Mouse (Mus musculus): ENCODE results near the gene Serpinb6a.
A peak's percentile ranks its signal among the peaks of the same experiment; 100 is the strongest.
"Not testable (repeated sequence)": the region's sequence is repeated elsewhere in the genome, so short reads cannot be mapped to it uniquely, and the experiment has no call there.

Serpinb6a gene

DNA sequence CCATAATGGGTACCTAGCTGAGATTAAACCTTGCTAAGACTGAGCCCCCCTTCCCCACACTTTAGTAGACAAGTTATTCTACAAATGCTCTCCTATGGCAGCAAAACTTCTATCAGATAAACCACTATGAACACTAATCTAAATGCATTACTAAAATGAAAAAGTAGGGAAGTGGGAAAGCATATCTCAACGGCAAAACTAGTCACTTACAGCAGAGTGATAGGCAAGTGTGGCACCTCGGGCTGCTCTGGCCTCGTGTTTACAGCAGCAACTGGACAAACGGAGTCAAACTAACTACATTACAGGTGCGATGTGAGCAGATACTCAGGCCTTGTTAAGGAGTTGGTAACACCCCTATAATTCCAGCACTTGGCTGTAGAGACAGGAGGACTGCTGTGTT is 13.0 kb downstream of the Serpinb6a start:
- DNase-seq (ENCODE audit: extremely low spot score), result no peak

DNA sequence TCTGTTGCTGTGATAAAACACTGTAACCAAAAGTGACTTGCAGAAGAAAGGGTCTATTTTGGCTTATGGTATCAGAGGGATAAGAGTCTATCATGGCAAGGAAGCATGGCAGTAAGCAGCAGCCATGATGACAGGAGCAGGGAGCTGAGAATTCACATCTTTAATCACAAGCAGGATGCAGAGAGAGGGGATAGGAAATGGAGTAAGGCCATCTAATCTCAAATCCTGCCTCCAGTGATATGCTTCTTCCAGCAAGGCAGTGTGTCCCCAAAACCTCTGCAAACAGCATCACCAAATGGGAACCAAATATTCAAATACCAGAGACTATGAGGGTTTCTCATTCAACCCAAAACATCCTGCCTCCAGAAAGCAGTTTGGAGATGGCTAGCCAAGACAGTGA is 36.0 kb downstream of the Serpinb6a start:
- DNase-seq (ENCODE audit: extremely low spot score), result no peak

DNA sequence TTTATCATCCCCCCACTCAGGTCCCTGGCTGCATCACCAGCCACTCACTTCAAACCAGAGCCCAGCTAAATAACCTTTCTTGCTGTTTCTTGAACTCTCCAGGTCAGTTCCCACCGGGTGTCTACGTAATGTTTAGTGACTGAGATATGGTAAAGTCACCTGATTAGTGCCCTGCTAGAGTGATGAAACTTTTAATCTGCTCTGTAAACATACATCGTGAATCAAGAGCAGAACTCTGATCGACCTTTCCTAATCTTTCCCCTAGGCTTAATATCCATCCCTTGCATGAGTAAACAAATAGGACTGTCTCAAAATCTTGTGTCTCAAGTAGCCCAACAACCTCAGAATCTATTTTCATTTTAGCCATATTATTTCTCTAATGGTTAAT is 36.6 kb downstream of the Serpinb6a start:
- DNase-seq (ENCODE audit: extremely low spot score), result no peak

DNA sequence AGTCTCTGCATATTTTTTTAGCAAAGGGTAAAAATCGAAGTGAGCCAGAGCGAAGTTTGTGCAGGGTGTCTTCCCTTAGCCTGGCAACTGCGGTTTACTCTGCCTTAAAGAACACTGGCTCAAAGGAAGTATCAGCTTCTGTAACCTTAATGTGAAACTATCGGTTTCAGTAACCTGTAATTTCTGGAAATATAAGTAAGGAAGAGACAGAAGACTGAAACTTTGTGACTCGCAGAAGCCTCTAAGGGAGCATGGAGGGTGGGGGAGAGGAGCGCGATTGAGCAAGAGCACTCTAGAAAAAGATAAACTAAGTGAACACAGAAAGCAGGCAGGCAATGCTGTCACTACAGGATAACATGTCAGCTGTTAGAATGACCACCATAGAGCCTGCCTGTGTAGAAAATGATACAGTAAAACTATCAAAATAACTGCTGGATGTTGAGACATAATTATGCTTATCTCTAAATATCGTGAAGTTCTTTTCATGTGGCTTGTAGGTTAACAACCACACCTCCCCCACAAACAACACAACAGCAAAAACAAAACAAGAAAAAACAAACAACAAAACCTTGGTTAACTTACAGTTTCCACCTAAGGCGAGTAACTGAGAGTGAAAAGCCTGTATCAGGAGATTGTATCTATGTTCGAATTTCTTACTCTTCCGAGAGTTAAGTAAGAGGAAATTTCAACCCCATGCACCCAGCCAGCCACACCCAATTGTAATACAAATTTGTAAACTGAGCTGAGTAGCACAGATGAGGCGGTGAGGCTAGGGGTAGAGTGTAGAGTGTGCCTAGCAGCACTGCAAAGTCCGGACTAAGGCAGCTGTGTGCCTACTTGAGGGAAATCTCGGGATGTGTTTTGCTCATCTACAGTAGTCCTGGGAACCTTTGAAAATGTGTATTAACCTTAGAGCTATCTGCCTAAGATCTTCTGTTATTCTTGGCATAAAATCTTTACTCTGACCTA is 37.3 kb downstream of the Serpinb6a start:
- DNase-seq (ENCODE audit: extremely low spot score), result no peak

DNA sequence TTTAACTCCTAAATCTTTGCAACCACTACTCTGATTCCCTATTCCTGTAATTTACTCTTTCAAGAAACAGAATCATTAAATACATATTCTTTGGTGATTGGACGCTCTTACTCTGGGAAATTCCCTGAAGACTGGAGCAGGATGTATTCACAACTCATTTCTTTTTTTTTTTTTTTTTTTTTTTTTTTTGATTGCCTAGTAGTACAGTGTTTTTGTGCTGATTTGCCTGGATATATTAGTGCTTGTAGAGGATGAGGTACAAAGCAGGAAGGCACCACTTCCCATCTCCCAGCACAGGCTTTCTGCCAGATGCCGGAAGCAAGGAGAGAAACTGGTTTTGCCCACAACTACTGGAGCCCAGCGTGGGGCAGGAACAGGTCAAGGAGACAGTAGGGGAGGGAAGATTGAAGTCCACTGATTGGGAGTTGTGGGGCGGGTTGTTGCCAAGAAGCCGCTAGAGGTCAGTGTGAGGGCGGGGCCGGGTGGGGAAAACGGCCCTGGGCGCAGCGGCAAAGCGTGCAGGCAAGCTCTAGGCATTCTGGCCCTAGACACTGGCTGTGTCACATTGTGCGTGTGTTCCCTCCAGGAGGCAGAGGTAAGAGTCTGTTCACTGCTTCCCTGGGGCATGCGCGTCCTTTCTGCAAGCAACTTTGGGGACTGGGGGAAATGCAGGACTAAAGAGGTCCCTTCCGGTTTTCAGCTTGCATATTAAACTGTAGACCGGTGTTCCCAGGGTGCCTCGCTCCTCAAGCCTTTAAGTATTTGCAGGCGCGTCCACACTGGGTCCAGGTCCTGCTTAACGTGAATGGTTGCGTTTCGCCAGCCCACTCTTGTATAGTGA is 38.2 kb downstream of the Serpinb6a start, which contains the start of gene Nqo2:
Gene Nqo2, plus strand, starts transcription at position 482 of the 841 bp plus-strand sequence.
- peak; percentile 89 for DNase-seq (ENCODE audit: extremely low spot score)

DNA sequence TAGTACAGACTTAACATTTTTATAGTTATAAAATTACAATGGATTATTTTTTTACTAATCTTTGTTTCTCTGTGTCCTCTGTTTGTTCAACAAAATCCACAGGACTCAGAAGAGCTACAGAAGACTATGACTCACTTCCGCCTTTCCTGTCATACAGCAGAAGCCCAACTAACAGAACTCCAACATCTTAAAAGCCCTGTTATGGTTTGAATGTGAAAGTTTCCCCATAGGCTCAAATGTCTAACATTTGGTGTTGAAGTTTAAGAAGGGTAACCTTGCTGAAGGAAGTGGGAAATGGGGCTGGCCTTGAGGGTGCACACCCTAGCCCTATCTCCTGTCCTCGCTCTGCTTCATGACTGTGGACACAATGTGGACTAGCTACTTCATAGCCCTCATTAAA is 42.8 kb downstream of the Serpinb6a start:
- DNase-seq (ENCODE audit: extremely low spot score), result no peak

DNA sequence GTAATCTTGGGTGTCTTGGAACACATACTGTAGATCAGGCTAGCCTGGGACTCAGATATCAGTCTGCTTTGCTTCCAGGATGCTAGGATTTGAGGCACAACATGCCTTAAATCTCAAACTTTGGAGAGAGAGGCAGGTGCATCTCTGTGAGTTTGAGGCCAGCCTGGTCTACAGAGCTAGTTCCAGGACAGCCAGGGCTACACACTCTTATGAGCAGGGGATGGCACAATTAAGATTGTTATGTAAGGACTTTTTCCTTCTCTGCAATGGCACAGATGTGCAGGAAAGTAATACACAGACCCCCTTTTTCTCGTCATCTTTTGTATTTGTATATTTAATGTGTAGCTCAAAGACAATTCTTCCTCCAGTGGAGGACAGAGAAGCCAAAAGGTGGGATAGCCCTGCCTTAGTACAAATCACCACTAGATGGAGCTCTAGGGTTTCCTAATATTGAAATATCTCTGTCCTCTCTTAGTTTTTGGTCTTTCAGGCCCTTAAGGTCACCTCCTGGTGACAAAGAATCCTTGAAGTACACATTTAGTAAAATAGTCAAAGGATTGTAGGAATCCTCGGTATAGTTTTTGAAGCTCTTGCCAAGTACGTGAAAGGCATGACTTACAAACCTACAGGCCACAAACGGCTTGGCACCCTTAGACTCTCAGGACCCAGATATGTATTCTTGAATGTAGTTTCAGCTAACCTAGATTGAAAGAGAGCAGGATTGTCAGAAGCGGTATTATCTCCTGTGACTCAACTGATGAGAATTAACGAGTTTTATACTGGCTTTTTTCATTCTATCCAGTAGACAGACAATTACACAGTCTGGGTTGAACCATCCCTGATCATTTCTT is 45.8 kb downstream of the Serpinb6a start:
- peak; percentile 57 for DNase-seq (ENCODE audit: extremely low spot score)

DNA sequence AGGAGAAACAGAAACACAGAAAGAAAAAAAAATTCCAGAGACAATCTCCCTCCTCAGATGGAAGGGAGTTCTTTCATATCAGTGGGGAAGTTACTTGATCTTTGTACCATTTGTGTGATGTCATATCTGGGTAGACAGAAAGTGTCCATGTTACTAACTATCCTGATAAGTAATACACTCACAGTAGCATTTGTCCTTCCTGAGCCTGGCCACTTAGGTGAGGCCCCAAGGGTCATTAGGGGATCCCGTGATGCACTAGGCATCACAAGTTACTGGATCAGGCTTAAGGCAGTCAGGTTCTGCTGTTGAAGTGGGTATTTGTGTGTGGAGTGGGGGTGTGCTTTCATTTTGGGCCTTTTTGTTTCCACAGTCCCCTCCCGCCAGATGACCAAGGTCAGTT is 49.6 kb downstream of the Serpinb6a start:
- no peak for DNase-seq (ENCODE audit: extremely low spot score)

DNA sequence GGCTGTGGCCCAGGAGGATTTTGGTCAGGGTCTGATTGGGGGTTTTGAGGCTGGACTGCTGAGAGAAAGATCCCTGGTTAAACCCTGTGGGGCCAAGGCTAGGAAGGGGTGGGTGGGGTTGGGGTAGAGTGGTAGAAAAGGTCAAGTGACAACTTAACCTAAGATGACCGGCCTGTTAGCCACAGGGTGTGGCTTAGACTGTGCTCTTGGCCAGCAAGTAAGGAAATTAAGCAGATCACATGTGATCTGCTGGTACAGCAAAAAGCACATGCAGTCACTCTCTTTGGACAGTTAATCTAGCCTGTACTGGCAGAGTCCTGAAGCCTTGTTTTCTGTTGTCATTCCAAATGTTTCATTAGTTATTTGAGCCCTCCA is 50.5 kb downstream of the Serpinb6a start:
- no peak for DNase-seq (ENCODE audit: extremely low spot score)

DNA sequence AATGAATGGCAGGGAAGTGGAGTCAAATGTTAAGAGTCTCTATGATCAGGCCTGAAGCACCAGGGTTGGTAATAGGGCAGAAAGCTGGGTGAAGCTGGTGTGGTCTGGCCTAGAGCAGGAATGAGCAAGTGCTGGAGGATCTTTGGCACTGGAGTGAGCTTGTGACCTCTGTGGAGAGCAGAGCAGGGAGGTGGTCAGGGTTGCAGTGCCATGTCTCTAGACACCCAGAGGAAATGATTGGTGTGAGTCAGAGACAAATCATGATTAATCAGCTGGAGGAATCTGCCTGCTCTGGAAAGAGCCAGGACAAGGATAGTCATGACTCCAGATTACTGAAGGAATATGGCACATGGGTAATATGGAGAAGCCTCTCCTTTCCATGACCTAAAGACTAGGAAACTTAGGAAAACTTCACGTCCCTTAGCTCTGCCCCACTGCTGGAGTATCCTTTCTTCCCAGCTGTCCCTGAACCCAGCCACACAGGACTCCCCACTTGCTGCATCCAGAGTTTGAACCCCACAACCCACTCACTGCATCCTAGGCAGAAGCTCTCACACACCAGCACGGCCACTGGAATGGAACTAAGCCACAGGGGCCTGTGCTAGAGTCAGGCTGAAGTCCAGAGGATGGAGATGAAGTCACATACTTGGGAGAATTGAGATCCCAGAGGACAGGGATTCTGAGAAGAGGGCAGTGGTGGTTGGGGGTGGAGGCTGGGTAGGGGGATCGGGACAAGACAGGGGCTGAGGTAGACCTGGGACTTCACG is 51.1 kb downstream of the Serpinb6a start:
- DNase-seq (ENCODE audit: extremely low spot score), result no peak

DNA sequence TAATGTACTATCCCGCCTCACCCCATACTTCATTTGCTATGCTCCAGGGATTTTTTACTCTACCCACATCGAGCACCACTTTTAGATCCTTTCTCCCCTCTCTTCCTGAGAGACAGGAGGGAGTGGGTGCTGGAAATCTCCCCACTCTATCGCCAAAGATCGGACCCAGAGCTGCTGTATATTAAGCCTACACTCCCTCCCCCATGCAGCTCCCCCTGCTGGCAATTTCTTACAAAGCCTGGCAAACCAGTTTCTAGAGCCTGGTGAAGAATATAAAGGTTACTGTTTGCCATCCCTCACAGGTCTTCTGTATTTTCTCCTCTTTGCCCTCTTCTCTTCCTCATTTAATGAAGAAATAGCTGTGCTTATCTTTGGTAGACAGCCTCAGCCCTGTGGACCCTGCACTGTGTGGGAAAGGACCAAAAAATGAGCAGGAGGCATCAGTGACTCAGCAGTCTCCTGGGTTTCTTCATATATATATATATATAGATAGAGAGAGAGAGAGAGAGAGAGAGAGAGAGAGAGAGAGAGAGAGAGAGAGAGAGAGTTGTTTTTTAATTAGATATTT is 60.3 kb downstream of the Serpinb6a start:
- DNase-seq (ENCODE audit: extremely low spot score), result peak; percentile 18

DNA sequence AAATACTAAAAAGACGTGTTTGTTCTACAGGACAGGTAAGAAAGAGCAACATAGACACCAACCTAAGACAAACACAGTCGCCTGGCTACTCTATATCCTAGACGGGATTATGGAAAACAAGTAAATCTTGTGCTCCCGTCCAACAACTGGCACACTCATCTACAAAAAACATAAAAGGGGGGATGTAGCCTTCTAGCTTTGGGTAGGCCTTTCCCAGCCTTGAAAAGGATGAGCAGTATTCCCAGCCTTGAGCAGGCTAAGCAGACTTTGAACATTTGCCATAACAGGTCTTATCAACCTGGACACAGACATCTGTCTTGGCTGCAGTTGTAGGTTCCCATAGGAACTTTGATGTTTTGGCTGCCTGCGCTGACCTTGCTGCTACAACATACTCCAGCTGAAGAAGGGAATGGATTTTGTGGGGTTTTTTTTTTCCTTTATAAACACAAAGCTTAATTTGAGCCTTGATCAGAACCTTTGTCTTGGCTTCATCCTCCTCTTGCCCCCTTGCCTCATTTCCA is 61.2 kb downstream of the Serpinb6a start:
- DNase-seq (ENCODE audit: extremely low spot score), result no peak

DNA sequence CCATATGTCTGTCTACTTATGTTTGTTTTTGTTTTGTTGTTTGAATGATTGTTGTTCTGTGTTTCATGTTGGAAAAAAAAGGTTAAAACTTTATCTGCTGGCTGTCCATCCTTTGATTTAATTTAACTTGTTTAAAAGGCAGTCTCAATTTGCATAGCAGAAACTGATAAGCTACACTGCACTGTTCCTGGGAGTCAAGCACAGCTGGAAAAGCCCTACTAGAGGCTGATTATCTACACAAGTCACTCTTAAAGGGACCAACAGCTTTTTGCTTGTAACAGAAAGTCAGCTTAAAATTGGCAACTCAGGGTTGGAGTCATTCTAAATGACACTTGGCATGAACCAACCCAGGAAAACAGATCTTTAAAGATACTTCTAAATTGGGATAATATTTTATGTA is 65.0 kb downstream of the Serpinb6a start:
- DNase-seq (ENCODE audit: extremely low spot score), result not testable (repeated sequence)

DNA sequence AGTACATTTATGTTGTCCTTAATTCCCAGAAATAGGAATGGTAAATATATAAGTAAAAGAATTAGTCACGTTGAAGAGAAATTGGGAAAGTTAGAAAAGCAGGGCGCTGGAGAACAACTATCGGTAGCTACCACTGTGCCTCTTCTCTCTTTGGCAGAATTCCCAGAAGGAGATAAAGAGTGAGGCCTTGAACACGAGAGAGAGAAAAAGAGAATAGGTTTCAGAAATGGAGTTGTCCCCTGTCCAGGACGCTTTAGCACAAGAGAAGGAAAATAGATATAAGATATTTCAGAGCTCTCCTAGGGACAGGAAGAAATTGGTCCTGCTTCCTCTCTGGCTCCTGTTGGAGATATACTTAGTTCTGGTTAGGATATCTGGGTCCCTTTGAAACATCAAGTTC is 65.4 kb downstream of the Serpinb6a start:
- DNase-seq (ENCODE audit: extremely low spot score), result no peak

DNA sequence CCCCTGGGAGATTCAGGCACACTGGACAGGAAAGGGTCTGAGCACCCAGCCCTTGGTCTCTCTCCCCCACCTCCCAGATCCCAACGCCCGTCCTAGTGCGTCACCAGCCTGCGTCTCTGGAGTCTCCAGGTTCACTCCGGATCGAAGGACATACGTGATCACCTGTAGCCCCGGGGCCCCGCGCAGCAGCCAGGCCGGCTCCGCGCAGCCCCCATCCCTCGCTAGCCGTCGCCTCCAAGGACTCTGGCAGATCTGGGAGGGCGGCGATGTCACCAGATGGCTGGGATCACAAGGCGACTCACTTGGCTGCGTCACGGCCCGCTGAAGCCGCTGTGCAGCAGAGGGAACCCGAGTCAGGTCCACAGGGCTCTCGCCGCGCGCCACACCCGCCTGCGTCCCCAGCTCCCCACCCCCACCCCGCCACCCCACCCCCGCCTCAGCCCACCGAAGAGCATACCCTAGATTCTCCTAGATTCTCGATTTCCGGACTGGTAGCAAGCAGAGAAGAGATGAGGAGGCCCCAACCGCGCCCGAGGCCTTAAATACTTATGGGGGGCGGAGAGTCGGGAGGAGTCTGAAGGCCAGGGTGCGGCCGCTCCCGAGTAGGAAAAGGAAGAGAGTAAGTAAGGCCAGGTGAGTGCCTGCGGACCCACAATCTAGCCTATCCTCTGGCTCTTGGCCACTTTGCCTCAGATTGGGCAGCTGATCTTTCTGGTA is 67.0 kb downstream of the Serpinb6a start:
- DNase-seq (ENCODE audit: extremely low spot score), result peak; percentile 69

DNA sequence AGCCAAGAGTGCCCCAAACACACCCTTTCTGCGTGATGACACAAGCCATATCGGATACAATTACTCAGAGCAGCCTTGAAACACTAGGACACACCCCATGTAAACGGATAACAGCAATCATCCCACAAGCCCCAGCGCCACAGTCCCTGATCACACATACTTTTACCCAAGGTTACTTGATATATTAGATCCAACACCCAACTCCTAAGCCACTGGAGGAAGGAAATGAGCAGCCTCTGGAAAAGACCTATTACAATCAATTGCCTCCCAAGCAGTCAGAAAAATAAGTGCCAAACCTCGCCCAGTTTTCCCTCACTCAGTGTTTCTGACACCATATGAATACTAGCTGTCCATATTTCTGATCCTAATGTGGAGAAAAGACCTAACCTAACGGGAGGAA is 67.9 kb downstream of the Serpinb6a start:
- no peak for DNase-seq (ENCODE audit: extremely low spot score)

DNA sequence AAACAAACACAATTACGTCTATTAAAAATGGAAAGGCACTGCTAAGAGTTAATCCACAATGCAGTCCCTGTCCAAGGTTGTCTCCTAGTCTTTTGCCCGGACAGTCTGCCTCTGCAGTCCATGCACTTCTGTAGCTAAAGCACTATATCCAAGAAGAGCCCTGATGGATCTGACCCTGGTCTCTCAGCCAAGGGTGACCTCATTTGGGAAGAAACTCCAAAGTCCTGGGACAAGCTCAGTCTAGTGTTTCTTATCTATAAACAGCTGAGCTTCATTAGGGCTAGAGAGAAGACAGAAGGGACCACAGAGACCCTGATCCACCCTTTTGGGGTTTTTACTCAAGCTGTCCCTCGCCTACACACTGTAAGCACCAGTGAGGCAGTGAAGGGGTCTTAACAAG is 71.7 kb downstream of the Serpinb6a start:
- DNase-seq (ENCODE audit: extremely low spot score), result no peak

DNA sequence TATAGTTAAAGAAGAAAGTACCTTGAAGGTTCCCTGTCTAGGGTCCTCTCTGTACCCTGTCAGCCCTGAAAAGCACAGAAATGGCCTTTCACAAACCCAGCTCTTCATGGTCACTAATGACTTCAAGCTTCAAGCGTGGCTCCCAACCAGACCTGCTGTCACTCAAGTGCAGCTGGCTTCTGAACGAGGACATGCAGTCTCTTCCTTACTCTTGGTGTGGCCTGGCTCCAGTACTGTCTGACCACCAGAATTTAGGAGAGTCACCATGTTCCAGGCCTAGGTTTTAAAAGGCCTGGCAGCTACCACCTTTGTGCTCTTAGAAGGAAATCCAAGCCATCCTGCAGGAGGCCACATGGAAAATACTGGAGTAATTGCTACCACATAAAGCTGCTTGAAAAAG is 72.3 kb downstream of the Serpinb6a start:
- no peak for DNase-seq (ENCODE audit: extremely low spot score)

DNA sequence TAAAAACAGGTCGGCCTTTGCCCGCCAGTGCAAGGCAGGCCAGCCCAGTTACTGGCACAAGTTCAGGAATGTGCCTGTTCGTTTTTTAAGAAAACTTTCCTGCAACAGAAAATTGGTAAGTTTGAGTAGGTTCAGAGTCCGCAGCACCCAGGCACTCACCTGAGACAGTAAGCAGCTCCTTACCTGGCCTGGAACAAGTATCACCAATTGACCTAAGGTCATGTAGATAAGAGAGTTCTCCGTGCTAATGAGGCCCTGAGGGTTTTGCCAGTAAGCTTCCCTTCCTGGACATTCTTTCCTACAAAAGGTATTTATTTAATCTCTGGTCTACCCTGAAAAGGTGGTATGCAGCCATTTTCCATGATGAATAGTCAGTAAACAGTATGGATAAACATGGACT is 80.9 kb downstream of the Serpinb6a start:
- no peak for DNase-seq (ENCODE audit: extremely low spot score)

DNA sequence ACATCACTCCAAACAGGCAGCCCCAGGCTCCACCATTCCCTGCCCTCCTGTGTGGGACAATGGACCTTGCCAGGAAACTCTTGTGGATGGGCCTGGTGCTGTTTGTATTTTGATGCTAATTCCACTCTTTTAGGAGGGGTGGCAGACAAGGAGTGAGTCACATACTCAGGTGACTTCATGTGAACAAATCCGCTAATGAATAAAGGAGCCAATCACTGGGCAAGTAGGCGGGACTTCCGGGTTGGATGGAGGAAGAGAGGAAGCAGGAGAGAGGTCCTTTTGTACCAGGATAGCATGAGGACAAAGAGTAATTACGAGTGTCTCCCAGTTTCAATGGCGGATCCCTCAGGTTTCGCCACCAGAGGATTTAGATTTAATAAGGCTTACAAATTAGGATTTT is 81.6 kb downstream of the Serpinb6a start:
- no peak for DNase-seq (ENCODE audit: extremely low spot score)

All from embryo, embryonic 9.5 days (tissue).